Mouse (Mus musculus) frontal cortex, postnatal 14 days (tissue): ENCODE data around the gene Asmt.
A peak's percentile ranks its signal among the peaks of the same experiment; 100 is the strongest.

ENCODE experiments used
- DNase-seq, 2 experiments: peaks; one replicate each; pipeline ENCODE4 v3.0.0; 2022; ENCODE audit warnings: low spot score in 2 of 2

The Asmt gene

GRCm38 (mm10) chrX:170672594-170673092 is at the start of gene Asmt:
TSS of gene Asmt (plus strand) at chrX:170672644.
- DNase-seq: no peak

- no peak for DNase-seq
These were observed 948 bp downstream of the Asmt start for GRCm38 (mm10) chrX:170673233-170673951.

- peak in 1 of 2 experiments; percentile 19 for DNase-seq
These were observed 1.9 kb downstream of the Asmt start for GRCm38 (mm10) chrX:170674229-170674771.

- DNase-seq: no peak
These were observed 2.7 kb downstream of the Asmt start for GRCm38 (mm10) chrX:170674885-170675876.

GRCm38 (mm10) chrX:170675923-170676605 is 3.6 kb downstream of the Asmt start:
- no peak for DNase-seq

GRCm38 (mm10) chrX:170676606-170677239 is 4.3 kb downstream of the Asmt start:
- no peak for DNase-seq

- no peak for DNase-seq
These were observed 4.8 kb downstream of the Asmt start for GRCm38 (mm10) chrX:170677266-170677665.

GRCm38 (mm10) chrX:170677680-170678079 is 5.2 kb downstream of the Asmt start:
- DNase-seq: no peak
